Mouse (Mus musculus): ENCODE measurements around the gene Gapdh. TPM values are rescaled to one million over a fixed set of nuclear protein-coding genes. Genes with fewer than 3 reads are reported as not detected.

The Gapdh gene
- 2,642 and 2,787 TPM in 2 replicates for polyA plus RNA-seq (2014; fragmentation: Nextera tagmentation; extraction: Ambion mirVana)

- ATAC-seq (ENCODE audit: insufficient number of reproducible peaks, low FRiP score, low TSS enrichment, low read depth) (no peak), DNase-seq (ENCODE audit: low spot score) (peak; percentile 73)
- Histone ChIP-seq H3K9ac (ENCODE audit: low read length) (peak within 1 kb of the TSS; percentile 99), H3K4me2 (ENCODE audit: low read depth, severe bottlenecking) (peak within 1 kb of the TSS; percentile 96), H3K36me3 (ENCODE audit: control insufficient read depth, insufficient read depth, low read length) (peaks cover 35% of the 10 kb centered on the region), H3K4me3 (ENCODE audit: low read depth, low read length) (peak within 1 kb of the TSS; percentile 97), H3K27me3 (ENCODE audit: control insufficient read depth, insufficient read depth, low read length) (no peaks in the 10 kb centered on the region), H3K27ac (replicated peaks; ENCODE audit: low read depth, low read length) (peak within 1 kb of the TSS; percentile 90), H3K9me3 (ENCODE audit: control insufficient read depth, low read length) (no peaks in the 10 kb centered on the region), H3K4me1 (ENCODE audit: control insufficient read depth, insufficient read depth, low read length) (peaks cover 24% of the 10 kb centered on the region)
- 1% methylated on average over 14 of the region's 18 CpGs for WGBS
These were observed at the start of gene Gapdh for GRCm38 (mm10) chr6:125166051-125166751. Gapdh (minus strand) TSS chr6:125166467.

GRCm38 (mm10) chr6:125215148-125215954 lies 49.1 kb upstream of the Gapdh start, which contains the start of gene Vamp1:
Vamp1 (plus strand) TSS chr6:125215551.
- Histone ChIP-seq H3K4me2 (ENCODE audit: low read depth, severe bottlenecking) (peak within 1 kb of the TSS; percentile 93), H3K27me3 (ENCODE audit: control insufficient read depth, insufficient read depth, low read length) (0 out of 2 replicates have a peak, but pooled peaks cover 3% of the 10 kb centered on the region), H3K27ac (replicated peaks; ENCODE audit: low read depth, low read length) (no peak within 1 kb of the TSS), H3K4me3 (ENCODE audit: low read depth, low read length) (peak within 1 kb of the TSS; percentile 75), H3K4me1 (ENCODE audit: control insufficient read depth, insufficient read depth, low read length) (no peaks in the 10 kb centered on the region), H3K9ac (ENCODE audit: low read length) (peak within 1 kb of the TSS; percentile 82), H3K9me3 (ENCODE audit: control insufficient read depth, low read length) (no peaks in the 10 kb centered on the region), H3K36me3 (ENCODE audit: control insufficient read depth, insufficient read depth, low read length) (no peaks in the 10 kb centered on the region)
- DNase-seq (ENCODE audit: low spot score) (peak; percentile 91), ATAC-seq (ENCODE audit: insufficient number of reproducible peaks, low FRiP score, low TSS enrichment, low read depth) (peak; percentile 95)
- WGBS, result under 1% methylated on average over 48 of the region's 48 CpGs

GRCm38 (mm10) chr6:125213715-125214114 lies 47.4 kb upstream of the Gapdh start:
- Histone ChIP-seq H3K9me3 (ENCODE audit: control insufficient read depth, low read length) (no peaks in the 10 kb centered on the region), H3K27ac (replicated peaks; ENCODE audit: low read depth, low read length) (no peak overlapping the region), H3K4me2 (ENCODE audit: low read depth, severe bottlenecking) (no peak overlapping the region), H3K4me3 (ENCODE audit: low read depth, low read length) (no peak overlapping the region), H3K4me1 (ENCODE audit: control insufficient read depth, insufficient read depth, low read length) (no peaks in the 10 kb centered on the region), H3K9ac (ENCODE audit: low read length) (no peak overlapping the region), H3K36me3 (ENCODE audit: control insufficient read depth, insufficient read depth, low read length) (no peaks in the 10 kb centered on the region), H3K27me3 (ENCODE audit: control insufficient read depth, insufficient read depth, low read length) (0 out of 2 replicates have a peak, but pooled peaks cover 3% of the 10 kb centered on the region)
- 77% methylated on average over 6 of the region's 6 CpGs for WGBS
- ATAC-seq (ENCODE audit: insufficient number of reproducible peaks, low FRiP score, low TSS enrichment, low read depth) (no peak), DNase-seq (ENCODE audit: low spot score) (no peak)

- H3K36me3 ChIP-seq (ENCODE audit: control insufficient read depth, insufficient read depth, low read length), result no peaks in the 10 kb centered on the region
- ATAC-seq (ENCODE audit: insufficient number of reproducible peaks, low FRiP score, low TSS enrichment, low read depth) (no peak), DNase-seq (ENCODE audit: low spot score) (no peak)
- no peak overlapping the region for H3K4me2 ChIP-seq (ENCODE audit: low read depth, severe bottlenecking)
- H3K27ac ChIP-seq (replicated peaks; ENCODE audit: low read depth, low read length), result no peak overlapping the region
- no peaks in the 10 kb centered on the region for H3K9me3 ChIP-seq (ENCODE audit: control insufficient read depth, low read length)
- H3K27me3 ChIP-seq (ENCODE audit: control insufficient read depth, insufficient read depth, low read length), result 0 out of 2 replicates have a peak, but pooled peaks cover 3% of the 10 kb centered on the region
- H3K9ac ChIP-seq (ENCODE audit: low read length), result no peak overlapping the region
- WGBS, result 70% methylated on average over 6 of the region's 6 CpGs
- H3K4me3 ChIP-seq (ENCODE audit: low read depth, low read length), result no peak overlapping the region
- no peaks in the 10 kb centered on the region for H3K4me1 ChIP-seq (ENCODE audit: control insufficient read depth, insufficient read depth, low read length)
These were observed 46.9 kb upstream of the Gapdh start for GRCm38 (mm10) chr6:125213129-125213528.

GRCm38 (mm10) chr6:125212621-125213020 lies 46.4 kb upstream of the Gapdh start:
- DNase-seq (ENCODE audit: low spot score), result no peak
- Histone ChIP-seq H3K36me3 (ENCODE audit: control insufficient read depth, insufficient read depth, low read length) (no peaks in the 10 kb centered on the region), H3K27me3 (ENCODE audit: control insufficient read depth, insufficient read depth, low read length) (0 out of 2 replicates have a peak, but pooled peaks cover 3% of the 10 kb centered on the region), H3K4me2 (ENCODE audit: low read depth, severe bottlenecking) (no peak overlapping the region), H3K4me3 (ENCODE audit: low read depth, low read length) (no peak overlapping the region), H3K9me3 (ENCODE audit: control insufficient read depth, low read length) (no peaks in the 10 kb centered on the region), H3K27ac (replicated peaks; ENCODE audit: low read depth, low read length) (no peak overlapping the region), H3K4me1 (ENCODE audit: control insufficient read depth, insufficient read depth, low read length) (no peaks in the 10 kb centered on the region), H3K9ac (ENCODE audit: low read length) (no peak overlapping the region)
- 48% methylated on average over 2 of the region's 2 CpGs for WGBS
- no peak for ATAC-seq (ENCODE audit: insufficient number of reproducible peaks, low FRiP score, low TSS enrichment, low read depth)

- Histone ChIP-seq H3K9me3 (ENCODE audit: control insufficient read depth, low read length) (no peaks in the 10 kb centered on the region), H3K27ac (replicated peaks; ENCODE audit: low read depth, low read length) (no peak overlapping the region), H3K27me3 (ENCODE audit: control insufficient read depth, insufficient read depth, low read length) (0 out of 2 replicates have a peak, but pooled peaks cover 3% of the 10 kb centered on the region), H3K4me3 (ENCODE audit: low read depth, low read length) (no peak overlapping the region), H3K36me3 (ENCODE audit: control insufficient read depth, insufficient read depth, low read length) (no peaks in the 10 kb centered on the region), H3K9ac (ENCODE audit: low read length) (no peak overlapping the region), H3K4me1 (ENCODE audit: control insufficient read depth, insufficient read depth, low read length) (no peaks in the 10 kb centered on the region), H3K4me2 (ENCODE audit: low read depth, severe bottlenecking) (no peak overlapping the region)
- DNase-seq (ENCODE audit: low spot score) (no peak), ATAC-seq (ENCODE audit: insufficient number of reproducible peaks, low FRiP score, low TSS enrichment, low read depth) (no peak)
- WGBS, result 87% methylated on average over 1 of the region's 1 CpGs
These were observed 44.2 kb upstream of the Gapdh start for GRCm38 (mm10) chr6:125210436-125210835.

GRCm38 (mm10) chr6:125197166-125197565 lies 30.9 kb upstream of the Gapdh start:
- H3K9me3 ChIP-seq (ENCODE audit: control insufficient read depth, low read length), result no peaks in the 10 kb centered on the region
- H3K4me3 ChIP-seq (ENCODE audit: low read depth, low read length), result no peak overlapping the region
- H3K36me3 ChIP-seq (ENCODE audit: control insufficient read depth, insufficient read depth, low read length), result peaks cover 10% of the 10 kb centered on the region
- ATAC-seq (ENCODE audit: insufficient number of reproducible peaks, low FRiP score, low TSS enrichment, low read depth), result no peak
- no peak for DNase-seq (ENCODE audit: low spot score)
- H3K27ac ChIP-seq (replicated peaks; ENCODE audit: low read depth, low read length), result no peak overlapping the region
- 90% methylated on average over 5 of the region's 5 CpGs for WGBS
- H3K27me3 ChIP-seq (ENCODE audit: control insufficient read depth, insufficient read depth, low read length), result no peaks in the 10 kb centered on the region
- peaks cover 3% of the 10 kb centered on the region; the same call in 1 of the 2 replicates for H3K4me1 ChIP-seq (ENCODE audit: control insufficient read depth, insufficient read depth, low read length)
- H3K4me2 ChIP-seq (ENCODE audit: low read depth, severe bottlenecking), result no peak overlapping the region
- no peak overlapping the region for H3K9ac ChIP-seq (ENCODE audit: low read length)

- Histone ChIP-seq H3K4me2 (ENCODE audit: low read depth, severe bottlenecking) (no peak overlapping the region), H3K9ac (ENCODE audit: low read length) (no peak overlapping the region), H3K27me3 (ENCODE audit: control insufficient read depth, insufficient read depth, low read length) (no peaks in the 10 kb centered on the region), H3K27ac (replicated peaks; ENCODE audit: low read depth, low read length) (no peak overlapping the region), H3K4me3 (ENCODE audit: low read depth, low read length) (no peak overlapping the region), H3K4me1 (ENCODE audit: control insufficient read depth, insufficient read depth, low read length) (peaks cover 3% of the 10 kb centered on the region; the same call in 1 of the 2 replicates), H3K36me3 (ENCODE audit: control insufficient read depth, insufficient read depth, low read length) (peaks cover 10% of the 10 kb centered on the region), H3K9me3 (ENCODE audit: control insufficient read depth, low read length) (no peaks in the 10 kb centered on the region)
- DNase-seq (ENCODE audit: low spot score) (no peak), ATAC-seq (ENCODE audit: insufficient number of reproducible peaks, low FRiP score, low TSS enrichment, low read depth) (no peak)
- 71% methylated on average over 3 of the region's 3 CpGs for WGBS
These were observed 30.0 kb upstream of the Gapdh start for GRCm38 (mm10) chr6:125196301-125196700.
